Mouse (Mus musculus) thymus, postnatal 0 days (tissue): ENCODE measurements around the gene Ptprm. TPM values are rescaled to one million over a fixed set of nuclear protein-coding genes. Genes with fewer than 3 reads are reported as not detected.

ENCODE experiments used
- DNase-seq: peaks from one replicate; pipeline ENCODE4 v3.0.0-alpha.2; 2015; ENCODE audit warnings: low spot score
- polyA plus RNA-seq: library from polyadenylated mRNA; unstranded; fragments of >200 nt; fragmentation: Nextera tagmentation; extraction: Ambion mirVana; gene quantifications from 2 replicates; pipeline ENCODE4 v1.2.1, GENCODE M21; 2015

The Ptprm gene
- polyA plus RNA-seq, 1 experiment from 2014 or later, result 1.5 TPM

- DNase-seq, result no peak
Measured at GRCm38 (mm10) chr17:66743321-66743720, 610.9 kb downstream of the Ptprm start.

- no peak for DNase-seq
Measured at GRCm38 (mm10) chr17:66738779-66739345, 615.4 kb downstream of the Ptprm start.

- DNase-seq, result no peak
Measured at GRCm38 (mm10) chr17:66738331-66738730, 615.9 kb downstream of the Ptprm start.

- no peak for DNase-seq
Measured at GRCm38 (mm10) chr17:66736450-66736849, 617.8 kb downstream of the Ptprm start.

- no peak for DNase-seq
Measured at GRCm38 (mm10) chr17:66733541-66733940, 620.7 kb downstream of the Ptprm start.

GRCm38 (mm10) chr17:66729979-66730378 lies 624.3 kb downstream of the Ptprm start:
- no peak for DNase-seq

- no peak for DNase-seq
Measured at GRCm38 (mm10) chr17:66720992-66721351, 633.3 kb downstream of the Ptprm start.

- no peak for DNase-seq
Measured at GRCm38 (mm10) chr17:66720200-66720991, 633.9 kb downstream of the Ptprm start.

- DNase-seq, result no peak
Measured at GRCm38 (mm10) chr17:66712456-66713205, 641.6 kb downstream of the Ptprm start.

GRCm38 (mm10) chr17:66711221-66712016 lies 642.8 kb downstream of the Ptprm start:
- no peak for DNase-seq

- no peak for DNase-seq
Measured at GRCm38 (mm10) chr17:66710568-66710967, 643.7 kb downstream of the Ptprm start.

- no peak for DNase-seq
Measured at GRCm38 (mm10) chr17:66708748-66709147, 645.5 kb downstream of the Ptprm start.

- DNase-seq, result no peak
Measured at GRCm38 (mm10) chr17:66707684-66708083, 646.6 kb downstream of the Ptprm start.

GRCm38 (mm10) chr17:66701358-66702184 lies 652.7 kb downstream of the Ptprm start:
- no peak for DNase-seq

GRCm38 (mm10) chr17:66699896-66700295 lies 654.4 kb downstream of the Ptprm start:
- DNase-seq, result no peak

GRCm38 (mm10) chr17:66697650-66698049 lies 656.6 kb downstream of the Ptprm start:
- DNase-seq, result no peak

- DNase-seq, result no peak
Measured at GRCm38 (mm10) chr17:66696531-66697172, 657.6 kb downstream of the Ptprm start.

- DNase-seq, result no peak
Measured at GRCm38 (mm10) chr17:66694326-66694725, 659.9 kb downstream of the Ptprm start.

GRCm38 (mm10) chr17:66693676-66694304 lies 660.5 kb downstream of the Ptprm start:
- DNase-seq, result no peak
